Mouse (Mus musculus) stomach, postnatal 0 days (tissue): ENCODE data around the gene Phf13. TPM values are rescaled to one million over a fixed set of nuclear protein-coding genes. Genes with fewer than 3 reads are reported as not detected.

Experiments
- ATAC-seq: fragments of 200-750 bp; cut with Nextera tagmentation; 2 replicates; pipeline ENCODE4 v1.8.0; 2017; ENCODE audit not compliant: low FRiP score, low TSS enrichment
- DNase-seq: peaks from one replicate; pipeline ENCODE4 v3.0.0-alpha.2; 2016; ENCODE audit warnings: low spot score
- H3K27ac ChIP-seq: fragments of 300-500 bp; sonication (generic); replicated peaks from 2 replicates; pipeline ENCODE4 v1.5.1; 2014; ENCODE audit warnings: mild to moderate bottlenecking, control low read depth
- H3K27me3 ChIP-seq: fragments of 300-500 bp; sonication (generic); 2 replicates; pipeline ENCODE4 v1.6.1; 2014; ENCODE audit warnings: low read length; ENCODE audit not compliant: control insufficient read depth, insufficient read depth
- H3K36me3 ChIP-seq: fragments of 300-500 bp; sonication (generic); 2 replicates; pipeline ENCODE4 v1.6.1; 2014; ENCODE audit warnings: low read length, mixed read lengths; ENCODE audit not compliant: control insufficient read depth, insufficient read depth
- H3K4me1 ChIP-seq: fragments of 300-500 bp; sonication (generic); replicated peaks from 2 replicates; pipeline ENCODE4 v1.6.1; 2014; ENCODE audit warnings: antibody characterized with exemption; ENCODE audit not compliant: control insufficient read depth, insufficient read depth
- H3K4me2 ChIP-seq: fragments of 300-500 bp; sonication (generic); replicated peaks from 2 replicates; pipeline ENCODE4 v1.6.1; 2014; ENCODE audit warnings: low read depth, mild to moderate bottlenecking, control low read depth, moderate library complexity
- H3K4me3 ChIP-seq: fragments of 300-500 bp; sonication (generic); 2 replicates; pipeline ENCODE4 v1.5.1; 2014; ENCODE audit warnings: low read depth, low read length, control low read depth
- H3K9ac ChIP-seq: fragments of 300-500 bp; sonication (generic); 2 replicates; pipeline ENCODE4 v1.6.1; 2014; ENCODE audit warnings: mild to moderate bottlenecking, low read length, control low read depth, mixed read lengths
- H3K9me3 ChIP-seq: fragments of 300-500 bp; sonication (generic); 2 replicates; pipeline ENCODE4 v1.6.1; 2016; ENCODE audit warnings: low read length; ENCODE audit not compliant: control insufficient read depth
- CTCF ChIP-seq: IDR thresholded peaks from 2 replicates; pipeline ENCODE4 v1.5.1; 2016; ENCODE audit warnings: antibody characterized with exemption, low read depth, mild to moderate bottlenecking, moderate library complexity
- EP300 ChIP-seq: optimal IDR thresholded peaks from 2 replicates; pipeline ENCODE3; 2016; ENCODE audit warnings: antibody characterized with exemption
- WGBS: fragments of 180-500 bp; shearing (Covaris S2); extraction: QIAGEN DNeasy Blood & Tissue Kit; methylation state at CpG from one replicate; pipeline ENCODE4 v1.1.7; 2014; 5-methylcytosine and 5-hydroxymethylcytosine counted together
- polyA plus RNA-seq: library from polyadenylated mRNA; unstranded; fragments of >200 nt; fragmentation: Nextera tagmentation; extraction: Ambion mirVana; gene quantifications from 2 replicates; pipeline ENCODE4 v1.2.1, GENCODE M21; 2015

The Phf13 gene
- polyA plus RNA-seq, 1 experiment from 2014 or later: 12.7 TPM

- H3K27me3 ChIP-seq: no peaks in the 10 kb centered on the region
- ATAC-seq (peak; percentile 89), DNase-seq (peak; percentile 64)
- no peak for TF ChIP-seq CTCF
- no peak for TF ChIP-seq EP300
- H3K27ac ChIP-seq: peak overlapping the region; percentile 65
- no peaks in the 10 kb centered on the region for H3K9me3 ChIP-seq
- peaks cover 10% of the 10 kb centered on the region for H3K36me3 ChIP-seq
- H3K4me2 ChIP-seq: no peak overlapping the region
- 38% methylated on average over 3 of the region's 3 CpGs for WGBS
- H3K9ac ChIP-seq: no peak overlapping the region
- no peaks in the 10 kb centered on the region for H3K4me1 ChIP-seq
- H3K4me3 ChIP-seq: no peak overlapping the region
Measured at GRCm38 (mm10) chr4:151960513-151960854, 35.6 kb downstream of the Phf13 start.

- WGBS: 88% methylated on average over 11 of the region's 11 CpGs
- ATAC-seq: no peak; the same call in 1 of the 2 replicates
Measured at GRCm38 (mm10) chr4:151959849-151960512, 36.1 kb downstream of the Phf13 start.

GRCm38 (mm10) chr4:151957584-151958315 is 38.3 kb downstream of the Phf13 start:
- DNase-seq (no peak), ATAC-seq (peak; percentile 60)
- Histone ChIP-seq H3K4me2 (no peak overlapping the region), H3K9ac (no peak overlapping the region), H3K27me3 (no peaks in the 10 kb centered on the region), H3K9me3 (no peaks in the 10 kb centered on the region), H3K36me3 (peaks cover 18% of the 10 kb centered on the region), H3K4me3 (no peak overlapping the region), H3K27ac (no peak overlapping the region), H3K4me1 (no peaks in the 10 kb centered on the region)
- 75% methylated on average over 9 of the region's 9 CpGs for WGBS
- TF ChIP-seq EP300 (no peak), CTCF (no peak)

More at GRCm38 (mm10) chr4:151959849-151960512, 36.1 kb downstream of the Phf13 start:
- DNase-seq: no peak
- TF ChIP-seq CTCF (no peak), EP300 (no peak)
- Histone ChIP-seq H3K4me2 (no peak overlapping the region), H3K27me3 (no peaks in the 10 kb centered on the region), H3K27ac (peak overlapping the region; percentile 65), H3K9me3 (no peaks in the 10 kb centered on the region), H3K4me1 (no peaks in the 10 kb centered on the region), H3K36me3 (peaks cover 8% of the 10 kb centered on the region), H3K9ac (no peak overlapping the region), H3K4me3 (no peak overlapping the region)

- no peaks in the 10 kb centered on the region for H3K4me1 ChIP-seq
- DNase-seq (no peak), ATAC-seq (no peak)
- no peak overlapping the region for H3K9ac ChIP-seq
- no peaks in the 10 kb centered on the region for H3K27me3 ChIP-seq
- H3K27ac ChIP-seq: no peak overlapping the region
- no peak for TF ChIP-seq CTCF
- no peak for TF ChIP-seq EP300
- no peak overlapping the region for H3K4me2 ChIP-seq
- H3K36me3 ChIP-seq: peaks cover 25% of the 10 kb centered on the region
- H3K9me3 ChIP-seq: no peaks in the 10 kb centered on the region
- no peak overlapping the region for H3K4me3 ChIP-seq
- WGBS: 90% methylated on average over 1 of the region's 1 CpGs
Measured at GRCm38 (mm10) chr4:151955791-151956190, 40.3 kb downstream of the Phf13 start.

- 76% methylated on average over 6 of the region's 6 CpGs for WGBS
- no peak for ATAC-seq
- Histone ChIP-seq H3K27ac (no peak overlapping the region), H3K9me3 (no peaks in the 10 kb centered on the region), H3K9ac (no peak overlapping the region), H3K4me1 (no peaks in the 10 kb centered on the region), H3K4me2 (no peak overlapping the region), H3K27me3 (no peaks in the 10 kb centered on the region), H3K4me3 (no peak overlapping the region), H3K36me3 (peaks cover 25% of the 10 kb centered on the region)
- TF ChIP-seq CTCF (no peak), EP300 (no peak)
- DNase-seq: no peak
Measured at GRCm38 (mm10) chr4:151953209-151953608, 42.8 kb downstream of the Phf13 start.
